In genomic region chr4:8988345-8988733, GRCm38 (mm10) we compare ENCODE assay signal across 14 mouse cellular contexts.
A peak's percentile ranks its signal among the peaks of the same experiment; 100 is the strongest.
DNase-seq lines count a peak whose midpoint lies in the region; ATAC-seq and TF ChIP-seq lines count a peak whose summit lies in the region.
"Had no signal": no experiment of that assay in that cellular context is flagged by ENCODE, and none has a peak within 500 bp of the region (broad histone marks: within the 10 kb centered on the region; RNA-seq: fewer than 3 reads in every experiment).

No protein-coding gene starts in this region.

- H3K4me2 ChIP-seq in liver, embryonic 15.5 days = peak overlapping the region; percentile 23
- H3K4me2 ChIP-seq: embryonic facial prominence, embryonic 12.5 days; forebrain, embryonic 13.5 days; hindbrain, embryonic 12.5 days; limb, embryonic 15.5 days had no signal

- H3K27me3 ChIP-seq in liver, embryonic 15.5 days = no peaks in the 10 kb centered on the region
- H3K27me3 ChIP-seq: embryonic facial prominence, embryonic 12.5 days; hindbrain, embryonic 12.5 days had no signal

- no peaks in the 10 kb centered on the region; the same call in 1 of the 2 replicates for H3K4me1 ChIP-seq in bone marrow, adult 2 months (ENCODE audit: control insufficient read depth, insufficient read depth, low read length)
- H3K4me1 ChIP-seq in liver, embryonic 15.5 days (replicated peaks) = no peaks in the 10 kb centered on the region

- ATAC-seq in liver, embryonic 15.5 days (ENCODE audit: insufficient read depth) = no peak
- ATAC-seq: forebrain, embryonic 13.5 days had no signal

- H3K9ac ChIP-seq in liver, embryonic 15.5 days = no peak overlapping the region
- H3K9ac ChIP-seq: embryonic facial prominence, embryonic 12.5 days; forebrain, embryonic 13.5 days; hindbrain, embryonic 12.5 days; limb, embryonic 15.5 days had no signal

- TF ChIP-seq POLR2A in bone marrow, adult 2 months (IDR thresholded peaks at IDR 0.05; ENCODE audit: borderline replicate concordance, control insufficient read depth, low read depth, low read length) = no peak

- H3K4me3 ChIP-seq in bone marrow, adult 2 months (replicated peaks; ENCODE audit: control insufficient read depth, low read depth, low read length) = peak overlapping the region; percentile 7
- H3K4me3 ChIP-seq in liver, embryonic 15.5 days (replicated peaks) = no peak overlapping the region
- H3K4me3 ChIP-seq: embryonic facial prominence, embryonic 12.5 days; forebrain, embryonic 13.5 days; hindbrain, embryonic 12.5 days; limb, embryonic 15.5 days had no signal

- 50% methylated on average over 8 of the region's 8 CpGs for WGBS in bone marrow, adult 2 months
- 38% methylated on average over 8 of the region's 8 CpGs for WGBS in liver, embryonic 15.5 days (ENCODE audit: insufficient replicate concordance)

- no peak overlapping the region for H3K27ac ChIP-seq in bone marrow, adult 2 months (ENCODE audit: control insufficient read depth, insufficient read depth, low read depth, low read length, poor library complexity)
- H3K27ac ChIP-seq in liver, embryonic 15.5 days (replicated peaks) = no peak overlapping the region
- H3K27ac ChIP-seq: embryonic facial prominence, embryonic 12.5 days; forebrain, embryonic 13.5 days; hindbrain, embryonic 12.5 days; limb, embryonic 15.5 days; macrophage had no signal

- no peaks in the 10 kb centered on the region for H3K9me3 ChIP-seq in liver, embryonic 15.5 days (replicated peaks)
- H3K9me3 ChIP-seq: embryonic facial prominence, embryonic 12.5 days; forebrain, embryonic 13.5 days; hindbrain, embryonic 12.5 days; limb, embryonic 15.5 days had no signal

- DNase-seq in kidney, postnatal 10 days = peak; percentile 10
- no peak for DNase-seq in kidney, adult 11 months
- DNase-seq in ES-CJ7 (ENCODE audit: low read depth, low spot score) = peak; percentile 34
- DNase-seq in spleen, postnatal 36 days (ENCODE audit: low spot score in 2 of 2) = no peak
- DNase-seq in embryo, embryonic 9.5 days (ENCODE audit: extremely low spot score) = no peak
- DNase-seq: adrenal gland, adult 2 months; gastrocnemius, postnatal 10 days had no signal

- TF ChIP-seq CTCF in bone marrow, adult 2 months (IDR thresholded peaks at IDR 0.05; ENCODE audit: control insufficient read depth, insufficient read depth, low read length) = no peak

- H3K36me3 ChIP-seq in liver, embryonic 15.5 days (replicated peaks) = no peaks in the 10 kb centered on the region
- H3K36me3 ChIP-seq: embryonic facial prominence, embryonic 12.5 days; hindbrain, embryonic 12.5 days; limb, embryonic 15.5 days had no signal

Comparison
In these comparisons a context has a peak if more than half of its experiments do, and no peak if none do; other contexts are left out.
1. DNase-seq: peak in kidney, postnatal 10 days (single experiment) and ES-CJ7 (single experiment); none in kidney, adult 11 months (single experiment), spleen, postnatal 36 days (0 of 2) and embryo, embryonic 9.5 days (single experiment).